19 mouse cellular contexts compared by ENCODE assay signal in genomic region chr7:83037100-83037499, GRCm38 (mm10).
DNase-seq lines count a peak whose midpoint lies in the region; ATAC-seq and TF ChIP-seq lines count a peak whose summit lies in the region.
"Had no signal": no experiment of that assay in that cellular context is flagged by ENCODE, and none has a peak within 500 bp of the region (broad histone marks: within the 10 kb centered on the region; RNA-seq: fewer than 3 reads in every experiment).

No protein-coding gene starts in this region.

- no peak overlapping the region for H3K9ac ChIP-seq in forebrain, embryonic 11.5 days (ENCODE audit: low read length)
- H3K9ac ChIP-seq in forebrain, postnatal 0 days: no peak overlapping the region
- H3K9ac ChIP-seq in embryonic facial prominence, embryonic 14.5 days (ENCODE audit: low read depth, low read length): no peak overlapping the region
- H3K9ac ChIP-seq in midbrain, embryonic 13.5 days (replicated peaks): no peak overlapping the region
- H3K9ac ChIP-seq: hindbrain, embryonic 13.5 days had no signal

- peak; percentile 89 for ATAC-seq in forebrain, embryonic 11.5 days (replicated peaks; ENCODE audit: low FRiP score)
- ATAC-seq in forebrain, postnatal 0 days: no peak
- ATAC-seq in embryonic facial prominence, embryonic 14.5 days (ENCODE audit: low read depth): peak; percentile 65
- ATAC-seq in midbrain, embryonic 13.5 days: peak; percentile 86

- H3K4me3 ChIP-seq in forebrain, embryonic 11.5 days (ENCODE audit: low read depth, low read length): no peak overlapping the region
- H3K4me3 ChIP-seq in forebrain, postnatal 0 days (ENCODE audit: low read depth, low read length): no peak overlapping the region
- no peak overlapping the region for H3K4me3 ChIP-seq in embryonic facial prominence, embryonic 14.5 days (ENCODE audit: low read depth, low read length)
- H3K4me3 ChIP-seq in midbrain, embryonic 13.5 days (replicated peaks): no peak overlapping the region
- H3K4me3 ChIP-seq: erythroblast, embryonic 14.5 days; gastrocnemius, adult 2 months; heart, adult 2 months; hindbrain, embryonic 13.5 days had no signal

- WGBS in forebrain, embryonic 11.5 days: 0% methylated on average over 2 of the region's 2 CpGs
- WGBS in forebrain, postnatal 0 days: 4% methylated on average over 2 of the region's 2 CpGs
- 13% methylated on average over 2 of the region's 2 CpGs for WGBS in embryonic facial prominence, embryonic 14.5 days
- WGBS in midbrain, embryonic 13.5 days: 0% methylated on average over 2 of the region's 2 CpGs

- peak overlapping the region; percentile 26; the same call in 1 of the 2 replicates for H3K27ac ChIP-seq in forebrain, embryonic 11.5 days (ENCODE audit: low read depth, low read length)
- no peak overlapping the region for H3K27ac ChIP-seq in forebrain, postnatal 0 days (ENCODE audit: low read depth, low read length)
- H3K27ac ChIP-seq in embryonic facial prominence, embryonic 14.5 days (replicated peaks; ENCODE audit: low read depth, low read length): no peak overlapping the region
- no peak overlapping the region for H3K27ac ChIP-seq in midbrain, embryonic 13.5 days
- H3K27ac ChIP-seq: gastrocnemius, adult 2 months; heart, adult 2 months; hindbrain, embryonic 13.5 days had no signal

- TF ChIP-seq POLR2A in brain, embryonic 14.5 days (IDR thresholded peaks at IDR 0.05; ENCODE audit: borderline replicate concordance, extremely low read depth, insufficient read depth, insufficient read length, poor library complexity, severe bottlenecking): no peak

- H3K4me1 ChIP-seq in forebrain, embryonic 11.5 days (replicated peaks; ENCODE audit: control insufficient read depth, insufficient read depth, low read length): peaks cover 2% of the 10 kb centered on the region; the same call in 1 of the 2 replicates
- no peaks in the 10 kb centered on the region for H3K4me1 ChIP-seq in forebrain, postnatal 0 days (ENCODE audit: insufficient read depth)
- peaks cover 31% of the 10 kb centered on the region for H3K4me1 ChIP-seq in embryonic facial prominence, embryonic 14.5 days (ENCODE audit: control insufficient read depth, insufficient read depth, low read length)
- peaks cover 12% of the 10 kb centered on the region for H3K4me1 ChIP-seq in midbrain, embryonic 13.5 days (replicated peaks)

- TF ChIP-seq CTCF in forebrain, postnatal 0 days (IDR thresholded peaks at IDR 0.05; ENCODE audit: low read depth): no peak
- no peak for TF ChIP-seq CTCF in brain, embryonic 14.5 days (IDR thresholded peaks at IDR 0.05; ENCODE audit: borderline replicate concordance, extremely low read depth, insufficient read depth, insufficient read length)

- peak; percentile 62 for DNase-seq in forebrain, embryonic 11.5 days (ENCODE audit: low spot score)
- no peak for DNase-seq in forebrain, postnatal 0 days
- peak; percentile 72 for DNase-seq in brain, embryonic 14.5 days (ENCODE audit: low read depth)
- DNase-seq in embryonic facial prominence, embryonic 14.5 days (ENCODE audit: low spot score): peak; percentile 47
- no peak for DNase-seq in gastrocnemius, postnatal 36 days
- DNase-seq in thymus, postnatal 25 days: no peak
- no peak for DNase-seq in frontal cortex, postnatal 14 days (ENCODE audit: low spot score in 2 of 2)
- DNase-seq: cerebellum, postnatal 25 days; kidney, adult 18-20 months; kidney, postnatal 25 days; layer of hippocampus, adult 9-11 months; thymus, adult 18-20 months had no signal

- intact Hi-C loops in gastrocnemius, postnatal 36 days (cut with DNase I): no loop called here

- H3K27me3 ChIP-seq in forebrain, embryonic 11.5 days (ENCODE audit: control insufficient read depth, insufficient read depth, low read length): no peaks in the 10 kb centered on the region
- no peaks in the 10 kb centered on the region for H3K27me3 ChIP-seq in forebrain, postnatal 0 days (ENCODE audit: insufficient read depth, low read length)
- no peaks in the 10 kb centered on the region for H3K27me3 ChIP-seq in embryonic facial prominence, embryonic 14.5 days (replicated peaks; ENCODE audit: control insufficient read depth, insufficient read depth, low read length)
- H3K27me3 ChIP-seq in midbrain, embryonic 13.5 days: peaks cover 10% of the 10 kb centered on the region; the same call in 1 of the 2 replicates
- H3K27me3 ChIP-seq: CH12.LX; hindbrain, embryonic 13.5 days had no signal

- H3K4me2 ChIP-seq in forebrain, embryonic 11.5 days (ENCODE audit: low read depth, low read length, severe bottlenecking): no peak overlapping the region
- no peak overlapping the region for H3K4me2 ChIP-seq in forebrain, postnatal 0 days (ENCODE audit: low read depth)
- no peak overlapping the region for H3K4me2 ChIP-seq in embryonic facial prominence, embryonic 14.5 days (ENCODE audit: low read depth, low read length)
- no peak overlapping the region for H3K4me2 ChIP-seq in midbrain, embryonic 13.5 days (replicated peaks)
- H3K4me2 ChIP-seq: hindbrain, embryonic 13.5 days; liver, embryonic 11.5 days had no signal

- no peaks in the 10 kb centered on the region for H3K9me3 ChIP-seq in forebrain, embryonic 11.5 days (ENCODE audit: control insufficient read depth, low read length)
- no peaks in the 10 kb centered on the region for H3K9me3 ChIP-seq in forebrain, postnatal 0 days (ENCODE audit: low read length)
- H3K9me3 ChIP-seq in embryonic facial prominence, embryonic 14.5 days (ENCODE audit: control insufficient read depth, low read length): no peaks in the 10 kb centered on the region
- no peaks in the 10 kb centered on the region for H3K9me3 ChIP-seq in midbrain, embryonic 13.5 days
- H3K9me3 ChIP-seq: hindbrain, embryonic 13.5 days had no signal

- no peaks in the 10 kb centered on the region for H3K36me3 ChIP-seq in forebrain, embryonic 11.5 days (ENCODE audit: control insufficient read depth, insufficient read depth, low read length)
- no peaks in the 10 kb centered on the region for H3K36me3 ChIP-seq in forebrain, postnatal 0 days (ENCODE audit: insufficient read depth)
- no peaks in the 10 kb centered on the region for H3K36me3 ChIP-seq in embryonic facial prominence, embryonic 14.5 days (ENCODE audit: control insufficient read depth, insufficient read depth, low read length)
- no peaks in the 10 kb centered on the region for H3K36me3 ChIP-seq in midbrain, embryonic 13.5 days
- H3K36me3 ChIP-seq: hindbrain, embryonic 13.5 days had no signal

Comparison
In these comparisons a context has a peak if more than half of its experiments do, and no peak if none do; other contexts are left out.
1. DNase-seq: peak in forebrain, embryonic 11.5 days (single experiment), brain, embryonic 14.5 days (single experiment) and embryonic facial prominence, embryonic 14.5 days (single experiment); none in forebrain, postnatal 0 days (single experiment), gastrocnemius, postnatal 36 days (0 of 2), thymus, postnatal 25 days (single experiment) and frontal cortex, postnatal 14 days (0 of 2).